Mouse (Mus musculus): ENCODE data around the gene Lrmda.
A peak's percentile ranks its signal among the peaks of the same experiment; 100 is the strongest.

Gene Lrmda

GRCm38 (mm10) chr14:22915463-22915862 is 896.0 kb downstream of the Lrmda start:
- DNase-seq: no peak

- DNase-seq: no peak
Measured at GRCm38 (mm10) chr14:22918499-22918898, 899.0 kb downstream of the Lrmda start.

DNA sequence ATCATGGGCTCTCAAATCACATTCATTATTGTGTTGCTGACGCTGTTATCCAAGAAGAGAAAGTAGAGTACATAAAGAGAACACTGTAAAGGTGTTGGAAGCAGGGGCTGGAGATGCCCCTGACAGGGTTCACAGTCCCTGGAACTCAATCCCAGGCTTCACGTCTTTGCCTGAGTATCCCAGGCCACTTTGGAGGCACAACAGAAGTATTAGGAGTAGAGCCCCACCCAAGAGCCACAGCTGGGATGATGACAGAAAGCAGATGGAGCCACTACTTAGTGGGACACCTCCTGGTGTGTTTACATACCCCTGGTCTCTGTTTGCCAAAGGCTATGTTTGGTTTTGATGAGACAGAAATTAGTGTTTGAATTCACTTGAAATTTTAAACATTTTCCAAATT is 899.4 kb downstream of the Lrmda start:
- DNase-seq: no peak

GRCm38 (mm10) chr14:22921152-22921551 is 901.6 kb downstream of the Lrmda start:
- no peak for DNase-seq

GRCm38 (mm10) chr14:22921796-22922195 is 902.3 kb downstream of the Lrmda start:
- DNase-seq: no peak

- DNase-seq: no peak
Measured at GRCm38 (mm10) chr14:22922571-22922970, 903.1 kb downstream of the Lrmda start.

GRCm38 (mm10) chr14:22923251-22923650 is 903.7 kb downstream of the Lrmda start:
- no peak for DNase-seq

- DNase-seq: no peak
Measured at GRCm38 (mm10) chr14:22928263-22928662, 908.8 kb downstream of the Lrmda start.

DNA sequence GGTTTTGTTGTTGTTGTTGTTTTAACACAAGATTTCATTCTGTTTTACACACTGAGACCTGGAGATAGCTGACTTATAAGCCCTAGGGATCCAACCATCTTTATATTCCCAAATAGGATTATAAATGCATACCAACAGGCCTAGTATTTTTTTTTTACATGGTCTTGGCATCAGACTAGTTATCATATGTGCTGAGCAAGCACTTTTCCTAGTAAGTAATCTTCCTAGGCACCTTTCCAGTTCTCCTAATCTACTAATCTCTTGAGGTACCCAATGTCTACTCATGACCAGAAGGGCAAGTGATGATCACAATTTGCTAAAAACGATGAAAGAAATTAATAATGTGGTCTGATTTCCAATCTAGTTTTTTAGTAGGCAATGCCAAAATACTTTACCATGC is 909.2 kb downstream of the Lrmda start:
- DNase-seq: no peak

DNA sequence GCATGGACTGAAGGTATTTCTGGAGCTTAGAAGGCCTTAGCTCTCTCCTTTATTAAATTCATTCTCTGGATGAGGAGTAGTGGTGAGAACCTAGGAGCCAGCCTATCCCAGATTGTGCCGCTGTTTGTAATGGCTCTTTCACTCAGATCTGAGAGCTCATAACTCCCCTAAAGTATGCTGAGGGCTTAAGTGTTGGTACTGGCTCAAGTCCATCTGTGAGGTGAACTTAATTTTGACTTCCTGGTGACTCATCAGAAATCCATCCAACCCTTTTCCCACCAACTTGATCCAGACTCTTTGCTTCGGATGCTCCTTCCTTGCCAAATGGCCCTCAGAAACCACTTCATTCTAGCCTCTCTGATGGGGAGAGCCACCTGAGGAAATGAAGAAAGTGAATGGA is 910.1 kb downstream of the Lrmda start:
- DNase-seq: no peak

DNA sequence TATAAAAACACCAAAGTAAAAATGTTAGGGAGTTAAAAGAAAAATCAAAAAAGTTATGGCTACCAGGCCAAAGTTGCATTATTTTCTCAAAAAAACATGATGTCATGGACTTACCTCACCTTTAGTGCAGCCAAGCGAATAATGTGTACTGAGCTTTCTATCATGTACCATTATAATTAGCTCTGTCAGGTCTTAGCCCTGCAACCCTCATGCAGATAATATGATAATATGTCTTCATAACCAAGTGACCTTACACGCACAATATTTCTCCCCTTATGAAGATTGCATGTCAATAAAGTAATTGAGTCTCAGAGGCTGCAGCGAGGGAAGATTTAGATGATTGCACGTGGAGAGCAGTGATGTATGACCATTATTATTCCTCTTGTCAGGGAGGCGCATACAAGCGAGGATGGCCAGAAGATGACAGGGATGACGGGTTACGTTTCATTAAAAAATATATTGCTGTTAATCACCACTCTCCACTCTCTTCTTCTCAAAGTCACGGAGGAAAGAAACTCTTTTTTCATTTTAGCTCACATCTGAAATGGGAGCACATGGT is 911.1 kb downstream of the Lrmda start:
- no peak for DNase-seq

DNA sequence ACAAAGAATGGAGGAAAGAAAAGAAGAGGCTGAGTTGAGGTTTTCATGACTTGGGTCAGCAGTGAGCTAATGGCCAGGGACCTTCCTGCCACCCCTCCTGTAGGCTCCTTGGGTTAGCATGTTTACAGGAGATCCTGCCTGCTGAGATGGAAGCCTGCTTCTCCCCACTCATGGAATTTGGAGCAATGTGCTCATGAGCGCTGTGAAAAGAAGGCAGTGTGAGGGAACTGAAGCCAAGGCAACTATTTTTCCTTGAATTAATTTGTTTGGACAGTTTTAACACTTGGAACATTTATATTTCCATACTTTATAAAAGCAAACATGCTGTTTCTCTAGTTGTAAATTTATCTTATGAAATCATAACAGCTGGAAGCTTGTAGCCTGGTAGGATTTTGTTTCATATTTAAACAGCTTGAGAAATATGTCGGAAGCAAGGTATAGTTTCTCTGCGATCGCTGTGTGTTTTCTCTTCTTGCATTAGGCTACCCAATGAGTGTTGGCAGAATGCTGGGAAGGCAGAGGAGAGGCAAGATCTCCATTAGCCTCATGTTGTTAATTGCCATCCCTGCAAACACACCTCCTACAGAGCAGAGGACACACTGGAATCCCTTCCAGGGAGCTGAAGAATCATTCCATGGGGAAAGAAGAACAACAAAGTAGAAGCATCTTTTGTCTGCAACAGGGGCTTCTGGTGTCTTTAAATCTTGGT is 911.8 kb downstream of the Lrmda start:
- peak; percentile 28 for DNase-seq

DNA sequence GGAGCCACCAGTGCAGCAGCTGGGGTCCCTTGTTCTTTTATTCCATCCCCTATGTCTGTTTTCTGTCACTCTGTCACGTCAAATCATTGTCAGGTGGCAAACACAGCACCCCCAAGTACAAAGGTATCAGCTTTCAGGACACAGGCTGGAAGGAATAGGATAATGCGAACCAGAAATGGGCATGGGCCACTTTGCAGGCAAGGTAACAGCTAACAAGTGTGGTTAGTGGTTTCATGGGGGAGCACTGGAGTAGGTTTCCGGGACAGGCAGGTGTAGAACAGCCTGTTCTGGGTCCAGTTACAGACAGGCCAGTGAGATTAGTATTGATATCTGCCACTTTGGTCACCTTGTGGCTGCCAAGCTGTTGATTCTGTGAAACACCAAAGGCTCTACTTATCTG is 917.2 kb downstream of the Lrmda start:
- DNase-seq: no peak

- no peak for DNase-seq
Measured at GRCm38 (mm10) chr14:22940576-22940975, 921.1 kb downstream of the Lrmda start.

- no peak for DNase-seq
Measured at GRCm38 (mm10) chr14:22942569-22942968, 923.1 kb downstream of the Lrmda start.

DNA sequence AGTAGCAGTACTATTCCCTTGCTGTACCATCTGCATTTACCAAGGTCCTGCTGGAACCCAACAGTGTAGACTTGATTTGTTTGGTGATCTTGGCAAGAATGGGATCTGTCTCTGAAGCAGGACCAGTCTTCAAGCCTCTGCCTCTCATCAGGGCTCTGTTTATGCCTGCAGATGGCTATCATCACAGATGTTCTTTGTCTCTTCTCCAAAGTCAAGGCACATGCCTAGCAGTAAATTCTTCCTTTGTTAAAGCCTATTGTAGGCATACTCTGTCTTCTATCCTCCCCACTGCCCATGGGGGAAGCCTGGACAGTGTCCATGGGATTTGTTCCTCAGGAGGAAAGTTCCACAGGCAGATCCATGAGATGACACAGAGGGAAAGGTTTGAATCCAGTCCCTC is 930.0 kb downstream of the Lrmda start:
- no peak for DNase-seq

GRCm38 (mm10) chr14:22952981-22953380 is 933.5 kb downstream of the Lrmda start:
- DNase-seq: no peak

GRCm38 (mm10) chr14:22960166-22960565 is 940.7 kb downstream of the Lrmda start:
- no peak for DNase-seq

DNA sequence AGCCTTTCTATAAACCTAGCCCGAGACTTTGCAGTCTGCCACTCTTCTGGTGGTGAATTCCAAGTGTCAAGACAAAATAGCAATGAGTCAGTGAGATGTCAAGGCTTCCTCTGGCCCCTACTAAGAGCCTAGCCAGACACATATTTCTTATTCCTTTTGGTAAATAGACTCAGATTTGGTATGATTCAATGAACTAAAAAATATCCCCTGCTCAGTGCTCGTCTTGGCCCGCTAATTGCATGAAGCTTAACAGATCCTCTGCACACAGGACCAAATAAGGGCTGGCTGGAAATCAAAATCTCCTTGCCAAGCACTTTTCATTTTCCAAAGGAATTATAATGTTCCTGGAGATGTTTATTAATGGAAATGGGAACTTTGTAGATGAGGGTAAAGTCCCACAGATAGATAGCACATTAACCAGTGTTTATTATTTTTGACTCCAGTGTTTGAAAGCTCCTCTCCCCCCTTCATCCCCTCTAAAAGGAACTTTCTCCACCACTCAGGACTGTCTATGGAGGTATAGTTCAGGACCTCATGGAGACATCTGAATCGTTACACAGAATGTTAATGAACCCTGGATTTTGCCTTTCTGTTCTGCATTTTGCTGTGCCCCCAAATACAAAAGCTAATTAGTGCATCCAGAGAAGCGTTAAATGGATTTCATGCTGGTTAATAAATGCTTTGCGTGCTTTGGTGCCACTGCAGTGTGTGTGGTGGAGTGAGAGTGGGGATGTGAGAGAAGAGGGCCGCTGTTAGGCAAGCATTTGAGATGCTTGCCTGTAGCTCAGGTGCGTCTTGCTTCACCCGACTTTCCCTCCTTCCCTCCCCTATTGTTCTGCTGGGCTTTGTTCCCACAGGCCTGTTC is 945.5 kb downstream of the Lrmda start:
- no peak for DNase-seq

GRCm38 (mm10) chr14:22968705-22969104 is 949.2 kb downstream of the Lrmda start:
- no peak for DNase-seq

DNA sequence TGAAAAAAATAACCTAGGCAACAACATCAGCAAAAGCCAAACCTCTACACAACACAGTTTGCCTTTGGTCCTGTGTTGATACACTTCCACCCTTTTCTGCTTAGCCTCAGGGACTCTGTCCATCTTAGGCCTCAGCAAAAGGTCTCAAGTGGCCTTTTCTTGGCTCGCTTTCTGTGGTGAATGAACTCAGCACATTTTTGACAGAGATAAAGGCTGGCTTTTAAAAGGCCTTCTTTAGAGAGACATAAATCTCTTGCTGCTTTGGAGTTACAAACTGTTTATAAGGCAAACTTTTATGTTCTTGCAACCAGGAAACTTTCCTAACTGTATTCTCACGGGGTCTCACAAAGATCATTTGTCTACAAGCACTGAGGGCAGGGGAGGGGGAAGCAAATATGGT is 967.2 kb downstream of the Lrmda start:
- DNase-seq: peak; percentile 48

GRCm38 (mm10) chr14:22988090-22988669 is 968.7 kb downstream of the Lrmda start:
- DNase-seq: no peak

- no peak for DNase-seq
Measured at GRCm38 (mm10) chr14:22995184-22995935, 975.8 kb downstream of the Lrmda start.

Data from kidney, postnatal 10 days (tissue).